ENCODE assay signal across 8 mouse cellular contexts in the genomic region with DNA sequence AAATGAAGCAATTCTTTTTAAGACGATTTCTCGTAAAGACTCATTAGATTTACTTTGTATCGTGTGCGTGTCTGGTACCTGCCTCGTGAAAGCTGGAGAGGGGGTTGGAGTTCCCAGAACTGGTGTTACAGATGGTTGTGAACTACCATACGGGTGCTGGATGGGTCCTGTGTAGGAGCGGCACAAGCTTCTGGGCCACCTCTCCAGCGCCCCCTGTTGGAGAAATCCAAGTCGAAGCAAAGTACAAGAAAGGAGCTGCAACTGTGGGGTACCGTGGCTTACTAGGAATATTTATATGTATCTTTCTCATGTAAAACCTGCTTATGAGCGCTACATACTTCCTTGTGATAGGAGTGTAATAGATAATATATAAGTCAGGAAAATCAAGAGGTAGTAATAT.
A peak's percentile ranks its signal among the peaks of the same experiment; 100 is the strongest.
DNase-seq lines count a peak whose midpoint lies in the region; TF ChIP-seq lines count a peak whose summit lies in the region.

No protein-coding gene starts in this region.

- no peak overlapping the region for H3K4me3 ChIP-seq in gastrocnemius, adult 2 months

- DNase-seq in gastrocnemius, adult 2 months, result no peak
- no peak for DNase-seq in gastrocnemius, postnatal 4 days (ENCODE audit: low spot score in 2 of 2)
- peak; percentile 20 for DNase-seq in 3T3-L1 (ENCODE audit: low read depth, low spot score)
- peak; percentile 12 for DNase-seq in T-cell, adult 2 months (ENCODE audit: low spot score)
- DNase-seq in kidney, postnatal 36 days, result peak; percentile 6 to 45
- peak; percentile 54 for DNase-seq in testis, postnatal 10 days (ENCODE audit: low spot score)
- DNase-seq in heart, adult 9 months (ENCODE audit: low spot score in 2 of 2), result no peak
- DNase-seq in right cerebral cortex, adult 18-20 months, result no peak

- TF ChIP-seq CTCF in gastrocnemius, adult 2 months (IDR thresholded peaks at IDR 0.05), result peak; percentile 43

- intact Hi-C loops in gastrocnemius, adult 2 months (cut with DNase I), result no loop called here

- H3K27ac ChIP-seq in gastrocnemius, adult 2 months, result no peak overlapping the region

Comparison
In these comparisons a context has a peak if more than half of its experiments do, and no peak if none do; other contexts are left out.
1. DNase-seq: peak in 3T3-L1 (single experiment), T-cell, adult 2 months (single experiment), kidney, postnatal 36 days (2 of 2) and testis, postnatal 10 days (single experiment); none in gastrocnemius, adult 2 months (single experiment), gastrocnemius, postnatal 4 days (0 of 2), heart, adult 9 months (0 of 2) and right cerebral cortex, adult 18-20 months (single experiment).